Mouse (Mus musculus): ENCODE results near the gene Bcl2l12.
A peak's percentile ranks its signal among the peaks of the same experiment; 100 is the strongest.

The Bcl2l12 gene

GRCm38 (mm10) chr7:44955628-44956027 lies 42.9 kb downstream of the Bcl2l12 start:
- DNase-seq = no peak

- no peak for DNase-seq
Observed at GRCm38 (mm10) chr7:44954091-44954885, 44.2 kb downstream of the Bcl2l12 start.

DNA sequence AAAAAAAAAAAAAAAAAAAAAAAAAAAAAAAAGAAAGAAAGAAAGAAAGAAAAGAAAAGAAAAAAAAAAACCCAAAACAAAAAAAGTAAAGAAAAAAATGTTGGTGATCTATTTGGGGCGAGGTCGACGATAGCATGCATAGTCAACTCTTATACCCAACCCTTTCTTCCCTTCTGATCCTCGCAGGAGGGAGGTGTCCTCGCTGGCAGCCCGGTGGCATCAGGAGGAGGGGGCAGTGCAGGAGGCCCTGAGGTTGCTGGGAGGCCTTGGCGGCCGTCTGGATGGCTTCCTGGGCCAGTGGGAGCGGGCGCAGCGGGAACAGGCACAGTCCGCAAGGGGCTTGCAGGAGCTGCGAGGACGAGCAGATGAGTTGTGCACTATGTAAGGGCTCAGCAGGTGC lies 45.0 kb downstream of the Bcl2l12 start:
- DNase-seq = no peak

GRCm38 (mm10) chr7:44952611-44953306 lies 45.8 kb downstream of the Bcl2l12 start:
- DNase-seq = peak; percentile 96

GRCm38 (mm10) chr7:44951960-44952359 lies 46.6 kb downstream of the Bcl2l12 start:
- peak; percentile 83 for DNase-seq

- no peak for DNase-seq
Observed at GRCm38 (mm10) chr7:44949922-44950321, 48.6 kb downstream of the Bcl2l12 start.

DNA sequence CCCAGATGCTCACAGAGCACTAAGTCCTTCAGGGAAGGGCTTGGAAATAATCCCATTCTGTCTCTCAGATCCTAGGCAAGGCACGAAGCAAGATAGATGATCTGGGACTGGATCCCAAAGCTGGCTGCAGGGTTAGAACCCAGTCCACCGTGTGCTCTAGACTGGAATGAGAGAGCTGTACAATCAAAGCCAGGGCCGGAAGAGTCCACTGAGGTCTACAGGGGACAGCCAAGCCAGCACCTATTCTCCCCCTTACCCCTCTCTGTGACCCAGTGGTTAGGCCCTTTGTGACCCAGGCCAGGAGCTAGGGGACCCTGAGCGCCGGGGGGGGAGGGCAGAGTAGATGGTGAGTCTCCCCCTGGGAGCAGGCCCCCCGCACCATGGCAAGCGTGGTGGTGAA lies 55.6 kb downstream of the Bcl2l12 start, which contains the start of gene Tsks:
Gene Tsks (plus strand): TSS at position 301 of the 400 bp plus-strand sequence.
- no peak for DNase-seq

All from kidney, adult 11 months (tissue).